Mouse (Mus musculus) retina, postnatal 1 day (tissue): ENCODE measurements at regions not wholly inside any gene's neighbourhood (a gene's known extent, or its start where the extent isn't known, plus 50 kb on each side); places are given as distances from the start of the nearest gene placed in this dataset.

Experiments used
- DNase-seq: peaks from one replicate; pipeline ENCODE4 v3.0.0-alpha.2; 2012

DNA sequence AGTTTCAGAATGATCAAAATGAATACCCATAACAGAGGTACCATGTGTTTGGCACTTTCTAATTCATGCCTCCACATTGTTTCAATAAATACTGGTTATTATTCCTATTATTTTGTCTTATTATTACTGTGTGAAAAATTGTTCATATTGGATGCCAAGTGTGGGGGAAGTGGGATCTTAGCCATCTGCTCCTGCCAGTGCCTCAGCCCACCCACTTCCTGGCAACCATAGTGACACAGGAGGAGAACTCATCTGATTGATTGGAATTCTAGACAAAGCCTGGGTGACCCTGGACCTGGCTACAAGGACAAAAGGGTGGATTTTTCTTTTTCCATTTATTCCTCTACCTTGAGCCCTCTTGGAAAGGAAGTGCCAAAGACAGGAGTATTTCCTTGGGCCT, 2886.8 kb upstream of the Lrrc6 start:
- DNase-seq: no peak

DNA sequence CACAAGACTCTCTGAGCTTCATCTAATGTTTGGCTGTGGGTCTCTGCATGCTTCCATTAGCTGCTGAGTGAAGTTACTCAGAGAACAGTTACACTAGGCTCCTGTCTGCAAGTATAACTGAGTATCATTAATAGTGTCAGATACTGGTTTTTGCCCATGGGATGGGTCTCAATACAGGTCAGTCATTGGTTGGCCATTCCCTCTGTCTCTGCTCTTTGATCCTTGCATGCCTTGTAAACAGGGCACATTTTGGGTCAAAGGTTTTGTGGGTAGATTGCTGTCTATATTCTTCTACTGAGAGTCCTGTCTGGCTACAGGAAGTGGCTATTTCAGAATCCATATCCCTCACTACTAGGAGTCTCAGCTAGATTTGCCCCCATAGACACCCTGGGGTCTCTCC, 2864.7 kb upstream of the Lrrc6 start:
- DNase-seq: no peak

DNA sequence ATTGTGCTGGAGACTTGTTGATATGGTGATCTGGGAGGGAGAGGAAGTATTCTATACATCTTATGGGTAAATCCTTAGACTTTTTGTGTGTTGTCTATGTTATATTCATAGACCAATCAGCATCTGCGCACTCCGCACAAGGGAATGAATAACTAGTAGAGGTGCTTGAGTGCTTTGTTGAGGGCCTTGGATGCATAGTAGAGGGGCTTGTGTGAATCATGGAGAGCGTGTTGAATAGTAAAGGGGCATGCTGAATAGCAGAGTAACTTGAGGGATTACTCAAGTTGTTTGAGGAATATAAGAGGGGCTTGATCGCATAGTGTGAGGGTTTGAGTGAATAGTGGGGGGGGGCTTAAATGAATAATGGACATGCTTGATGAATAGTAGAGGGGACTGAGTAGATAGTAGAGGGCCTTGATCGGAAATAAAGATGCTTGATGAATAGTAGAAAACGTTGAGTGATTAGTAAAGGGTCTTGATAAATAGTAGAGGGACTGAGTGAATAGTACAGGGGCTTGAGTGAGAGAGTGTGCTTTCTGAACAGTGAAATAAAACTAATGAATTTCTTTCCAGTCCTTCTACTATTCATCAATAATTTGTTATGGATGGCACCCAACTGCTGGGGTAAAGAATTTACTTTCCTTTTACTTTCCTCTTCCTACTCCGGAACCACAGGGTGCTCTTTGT, 2849.5 kb upstream of the Lrrc6 start:
- no peak for DNase-seq

DNA sequence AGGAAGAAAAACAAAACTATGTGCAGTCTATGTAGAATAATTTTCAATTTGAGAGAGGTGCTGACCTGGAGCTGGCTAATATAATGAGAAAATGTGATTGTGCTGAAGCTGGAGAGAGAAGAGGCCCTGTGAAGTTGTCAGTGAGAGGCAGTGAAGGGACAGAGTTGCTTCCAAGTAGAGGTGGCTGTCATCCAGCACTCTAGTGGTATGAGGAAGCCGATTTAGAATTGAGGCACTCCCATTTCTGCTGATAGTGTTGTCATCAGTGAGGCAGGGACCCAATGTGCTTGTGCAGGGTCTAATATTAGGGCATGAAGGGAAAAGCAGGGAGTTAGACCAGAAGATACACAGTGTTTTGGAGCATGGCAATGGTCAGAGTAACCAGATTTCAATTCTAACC, 2845.4 kb upstream of the Lrrc6 start:
- no peak for DNase-seq

DNA sequence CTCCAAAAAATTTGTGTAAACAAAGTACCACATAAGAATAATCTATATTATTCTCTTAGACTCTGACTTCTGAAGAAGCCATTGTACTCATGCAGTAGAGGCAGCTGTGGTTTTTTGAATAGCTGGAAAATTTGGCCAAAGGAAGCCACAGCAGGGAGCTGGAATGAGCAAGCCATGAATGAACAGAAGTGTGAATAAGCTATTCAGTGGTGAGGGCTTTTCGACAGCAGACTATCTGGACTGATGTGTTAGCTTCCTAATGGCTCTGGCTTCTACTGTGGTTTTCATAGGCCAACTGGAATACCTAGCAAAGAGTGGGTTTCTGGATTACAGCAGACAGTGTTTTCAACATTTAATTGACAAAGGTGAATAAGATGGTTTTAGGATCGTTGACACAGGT, 2842.0 kb upstream of the Lrrc6 start:
- no peak for DNase-seq

DNA sequence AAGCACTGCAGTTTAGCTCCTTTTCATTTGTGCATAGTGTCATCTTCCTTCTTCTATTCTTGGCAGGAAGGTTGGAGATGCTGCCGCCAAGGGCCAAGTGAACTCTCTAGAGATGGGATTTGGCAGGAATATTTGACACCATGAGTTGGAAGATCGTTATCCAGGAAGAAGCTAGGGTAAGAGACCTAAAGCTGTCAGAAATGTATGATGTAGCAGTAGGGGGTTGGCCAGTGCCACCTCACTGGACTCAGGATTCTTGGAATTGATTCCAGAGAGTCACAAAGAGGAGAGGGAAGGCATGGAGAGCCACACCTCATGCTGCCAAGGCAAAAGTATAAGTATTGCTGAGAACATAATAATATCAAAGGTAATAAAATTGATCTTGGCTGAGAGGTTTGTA, 2835.8 kb upstream of the Lrrc6 start:
- DNase-seq: no peak

DNA sequence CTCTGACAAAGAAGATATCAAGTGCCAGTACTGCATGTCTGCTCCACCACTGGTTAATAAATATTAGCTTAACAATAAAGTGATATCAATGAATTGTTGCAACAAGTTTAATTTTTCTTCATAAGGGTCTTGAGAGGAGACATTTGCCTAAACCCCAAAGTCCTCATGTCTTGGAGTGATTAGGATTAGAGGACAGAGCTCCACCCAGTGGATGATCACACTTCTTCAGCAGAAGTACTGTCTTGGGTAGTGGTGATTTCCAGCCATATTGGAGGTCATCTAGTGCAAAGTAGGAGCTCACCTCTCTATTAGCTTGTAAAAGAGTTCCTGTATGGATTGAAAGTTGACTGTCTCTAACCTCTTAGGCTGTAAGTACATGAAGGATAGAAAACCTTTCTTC, 2825.8 kb upstream of the Lrrc6 start:
- no peak for DNase-seq

DNA sequence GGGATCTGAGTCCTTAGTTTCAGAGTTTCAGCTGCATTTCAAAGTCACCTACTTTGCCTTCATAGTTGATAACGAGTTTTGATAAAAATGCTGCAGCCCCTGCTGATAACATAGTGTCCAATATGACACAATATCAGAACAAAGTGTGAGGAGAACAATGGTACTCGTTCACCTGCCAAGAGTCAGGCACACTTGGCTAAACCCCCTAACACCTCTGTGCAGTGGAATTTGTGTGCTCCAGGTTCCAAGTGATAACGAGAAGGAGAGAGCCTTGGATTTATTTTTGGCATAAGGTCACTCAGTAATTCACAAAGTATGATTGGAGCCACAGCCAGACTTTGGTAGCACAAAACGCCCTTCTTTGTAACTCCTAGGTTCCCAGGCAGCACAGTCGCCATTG, 2802.4 kb upstream of the Lrrc6 start:
- no peak for DNase-seq

DNA sequence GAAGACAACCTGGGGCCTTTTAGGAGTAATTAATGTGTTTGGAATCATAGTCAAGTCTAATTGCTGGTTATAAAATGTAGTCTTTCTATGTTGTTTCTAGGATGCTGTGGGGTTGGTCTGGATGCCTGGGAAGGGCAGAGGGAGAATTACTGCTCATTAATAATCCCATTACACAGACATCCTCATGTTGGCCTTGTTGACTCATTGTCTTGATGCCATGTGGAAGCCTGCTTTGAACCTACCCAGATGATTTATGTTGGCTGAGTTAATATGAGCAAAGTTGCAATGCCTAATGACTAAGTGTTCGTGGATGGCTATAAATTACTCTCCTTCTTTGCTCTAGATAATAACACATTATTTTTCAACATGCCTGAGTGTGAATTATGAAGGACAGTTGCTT, 2790.6 kb upstream of the Lrrc6 start:
- DNase-seq: no peak

DNA sequence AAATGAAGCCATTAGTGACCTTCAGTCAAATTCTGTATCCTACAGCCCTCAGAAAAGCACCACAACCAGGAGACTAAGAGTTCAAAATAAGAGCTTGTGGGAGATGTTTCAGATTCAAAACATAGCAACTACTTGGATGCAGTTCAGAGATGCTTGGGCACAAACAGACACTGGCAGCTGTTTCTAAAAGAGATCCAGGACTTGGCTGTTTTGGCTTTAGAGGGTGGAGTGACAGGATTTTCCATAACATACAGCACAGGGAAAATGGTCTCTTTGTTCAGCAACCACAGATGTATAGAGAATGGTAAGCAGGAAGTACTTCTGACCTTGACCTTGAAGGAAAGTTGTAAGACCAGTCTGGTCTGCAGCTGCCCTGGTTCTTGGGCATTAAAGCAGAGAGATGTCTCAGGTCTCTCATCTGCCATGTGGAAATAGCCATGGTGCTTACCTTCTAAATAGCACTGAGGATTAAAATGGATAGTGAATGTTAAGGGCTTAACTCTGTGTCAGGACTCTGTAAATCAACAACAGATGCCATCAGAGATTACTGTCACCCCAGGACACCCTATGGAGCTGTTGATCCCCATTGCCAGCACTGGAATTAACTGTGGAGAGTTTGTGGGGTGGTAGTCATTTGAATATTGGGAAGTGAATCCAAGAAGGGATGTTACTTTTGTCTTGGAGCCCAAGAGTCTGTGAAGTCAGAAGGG, 2775.0 kb upstream of the Lrrc6 start:
- peak; percentile 34 for DNase-seq

DNA sequence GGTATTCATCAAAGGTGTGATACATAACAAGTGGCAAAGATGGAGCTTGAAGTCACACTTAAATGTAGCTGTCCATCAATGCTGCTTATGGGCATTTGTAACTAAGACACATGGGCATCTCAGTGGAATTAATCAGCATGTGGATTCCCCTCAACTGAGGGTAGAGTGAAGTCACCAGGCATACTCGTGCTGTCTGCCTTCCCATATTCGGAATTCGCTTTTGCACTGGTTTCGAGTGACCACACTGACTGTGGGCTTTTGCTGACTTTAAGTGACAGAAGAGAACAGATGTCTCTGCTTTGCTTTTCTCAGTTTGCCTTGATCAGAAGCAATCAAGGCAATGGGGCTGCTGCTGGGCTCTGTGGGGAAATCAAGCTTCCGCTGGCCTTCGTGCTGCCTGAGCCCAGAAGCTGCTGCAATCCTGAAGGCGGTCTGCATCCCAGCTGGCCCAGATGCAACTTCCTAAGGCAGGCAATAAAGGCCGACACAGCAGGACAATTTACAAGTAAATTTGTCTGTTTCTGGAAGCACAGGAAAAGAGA, 2773.6 kb upstream of the Lrrc6 start:
- DNase-seq: no peak

DNA sequence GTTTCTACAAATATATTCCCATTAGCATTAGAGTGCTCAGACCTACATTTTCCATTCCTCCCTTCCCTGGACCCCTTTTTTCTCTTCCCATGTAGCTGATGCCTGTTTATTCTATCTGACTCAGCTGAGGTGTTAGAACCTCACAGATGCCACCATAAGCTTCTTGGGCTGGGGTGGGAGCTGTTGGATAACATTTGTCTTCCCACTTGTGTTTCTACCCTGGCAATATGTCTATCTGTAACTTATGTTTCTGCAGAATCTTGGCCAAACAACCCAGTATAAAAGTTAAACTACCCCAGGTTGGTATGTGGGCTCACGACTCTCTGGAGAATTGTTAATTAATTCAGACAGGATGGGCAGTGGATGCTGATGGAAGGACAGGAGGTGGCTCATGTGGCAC, 2772.8 kb upstream of the Lrrc6 start:
- DNase-seq: no peak

DNA sequence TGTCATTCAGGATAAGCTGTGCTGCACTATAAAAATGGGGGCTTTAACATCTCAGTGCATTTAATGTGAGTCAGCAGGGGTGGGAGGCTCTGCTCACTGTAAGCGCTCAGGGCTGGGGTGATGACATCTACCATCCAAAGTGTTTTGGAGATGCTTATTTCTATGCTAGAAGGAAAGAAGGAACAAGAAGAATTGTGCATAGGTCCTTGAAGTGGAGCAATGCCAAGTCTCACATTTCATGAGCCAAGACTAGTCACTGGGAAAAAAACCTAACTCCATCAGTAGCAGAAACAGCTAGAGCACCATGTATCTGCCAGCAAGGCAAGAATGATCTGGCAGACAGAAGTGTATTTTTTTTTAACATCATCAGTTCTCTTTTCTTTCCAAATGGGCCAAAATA, 2761.2 kb upstream of the Lrrc6 start:
- no peak for DNase-seq

DNA sequence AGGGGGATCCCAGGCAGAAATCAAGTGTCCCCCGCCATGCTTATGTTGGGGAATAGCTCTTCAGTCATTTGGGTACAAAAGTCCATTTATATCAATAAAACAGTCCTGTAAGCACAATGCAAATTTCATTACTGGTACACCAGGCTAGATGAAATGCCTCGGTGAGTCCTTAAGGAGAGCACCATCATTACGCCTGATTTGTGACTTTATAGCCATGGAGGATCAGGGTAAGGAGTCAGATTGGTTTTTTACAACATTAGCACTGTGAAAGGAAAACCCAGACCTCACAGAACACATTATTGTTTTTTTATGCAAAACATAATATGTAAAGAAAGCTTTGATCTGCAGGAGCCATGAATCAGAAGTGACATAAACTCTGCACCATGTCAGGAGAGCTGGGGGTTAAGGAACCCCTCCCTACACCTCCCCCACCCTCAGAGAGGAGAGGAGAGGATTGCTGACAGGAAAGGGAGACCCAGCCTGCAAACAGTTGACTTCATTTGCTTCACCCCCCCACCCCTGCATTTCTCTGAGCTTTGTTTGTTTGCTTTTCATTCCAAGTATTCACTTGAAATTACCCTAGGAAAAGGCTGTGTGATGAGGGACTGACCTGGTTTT, 2756.6 kb upstream of the Lrrc6 start:
- DNase-seq: no peak

DNA sequence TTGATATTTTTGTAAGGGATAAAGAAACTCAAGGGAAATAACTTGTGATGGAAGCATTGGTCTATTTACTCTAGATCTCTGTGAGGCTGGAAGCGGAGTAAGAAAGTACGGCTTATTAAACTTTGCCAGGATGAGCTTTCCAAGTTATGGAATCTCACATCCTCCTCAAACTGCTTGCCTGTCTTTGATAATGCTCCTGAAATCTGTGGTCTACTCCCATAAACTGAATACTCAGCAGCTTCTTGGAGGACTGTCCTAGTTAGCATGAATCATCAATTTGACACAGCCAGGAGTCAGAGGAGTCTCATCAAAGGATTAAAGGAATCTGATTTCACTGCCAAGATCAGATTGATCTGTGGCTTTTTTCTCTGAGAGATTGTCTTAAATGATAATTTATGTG, 2753.0 kb upstream of the Lrrc6 start:
- DNase-seq: no peak

DNA sequence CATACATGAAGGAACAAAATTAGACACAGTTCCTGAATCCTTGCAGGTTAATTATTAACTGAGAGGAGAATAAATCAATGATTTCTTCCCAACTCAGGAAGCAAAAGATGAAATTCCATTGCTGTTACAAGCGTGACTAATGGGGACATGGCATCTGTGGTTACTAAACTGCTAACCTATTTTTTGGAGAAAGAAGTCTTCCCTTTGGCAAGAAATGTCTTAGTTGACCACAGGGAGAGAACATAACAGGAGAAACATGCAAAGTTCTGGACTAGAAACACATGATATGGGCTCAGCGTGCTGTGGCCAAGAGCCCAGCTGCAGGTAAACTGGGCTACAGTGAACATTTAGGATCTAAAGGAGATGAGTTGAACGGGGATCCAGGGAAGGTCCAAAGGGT, 2751.4 kb upstream of the Lrrc6 start:
- DNase-seq: no peak

DNA sequence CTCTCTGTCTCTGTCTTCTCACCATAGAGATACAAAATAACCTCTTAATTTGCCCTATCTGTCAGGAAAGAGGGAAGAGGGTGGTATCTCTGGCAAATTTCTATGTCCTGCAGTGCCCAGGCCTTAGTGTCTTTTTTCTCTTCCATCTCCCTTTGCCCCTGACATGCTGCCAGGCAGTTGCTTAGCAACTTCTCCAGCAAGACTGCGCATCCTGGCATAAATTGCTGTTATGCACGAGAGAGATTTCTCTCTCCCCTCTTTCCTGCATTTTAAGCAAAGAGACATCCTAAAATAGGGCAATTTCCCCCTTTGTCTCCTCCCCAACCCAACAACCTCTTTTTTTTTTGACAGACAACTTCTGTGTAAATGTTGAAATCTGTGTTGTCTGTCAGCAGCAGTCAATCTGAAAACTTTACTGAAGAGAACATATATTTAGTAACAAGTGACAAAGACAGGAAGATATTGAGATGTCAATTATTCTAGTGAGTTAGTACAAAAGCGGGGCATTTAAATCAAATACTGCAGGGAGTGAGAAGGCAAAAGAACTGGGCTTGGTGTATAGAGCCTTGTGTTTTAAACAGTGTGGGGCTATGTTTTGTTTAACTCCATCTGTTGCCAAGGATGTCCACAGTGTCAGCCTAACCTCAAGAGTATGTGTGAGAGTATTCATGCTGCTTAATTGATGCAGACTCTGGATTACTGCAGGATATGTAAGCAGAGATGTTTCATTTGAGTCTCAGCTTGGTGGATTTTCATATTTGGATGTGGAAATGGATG, 2745.7 kb upstream of the Lrrc6 start:
- DNase-seq: no peak

DNA sequence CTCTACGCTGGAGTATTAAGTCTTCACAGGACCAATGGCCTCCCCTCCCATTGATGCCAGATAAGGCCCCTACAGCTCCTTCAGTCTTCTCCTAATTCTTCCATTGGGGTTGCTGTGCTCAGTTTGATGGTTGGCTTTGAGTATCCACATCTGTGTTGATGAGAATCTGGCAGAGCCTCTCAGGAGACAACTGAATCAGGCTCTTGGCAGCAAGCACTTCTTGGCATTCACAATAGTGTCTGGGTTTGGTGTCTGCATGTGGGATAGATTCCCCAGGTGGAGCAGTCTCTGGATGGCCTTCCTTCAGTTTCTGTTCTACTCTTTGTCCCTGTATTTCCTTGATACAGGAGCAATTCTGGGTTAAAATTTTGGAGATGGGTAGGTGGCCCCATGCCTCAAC, 2734.6 kb upstream of the Lrrc6 start:
- no peak for DNase-seq

DNA sequence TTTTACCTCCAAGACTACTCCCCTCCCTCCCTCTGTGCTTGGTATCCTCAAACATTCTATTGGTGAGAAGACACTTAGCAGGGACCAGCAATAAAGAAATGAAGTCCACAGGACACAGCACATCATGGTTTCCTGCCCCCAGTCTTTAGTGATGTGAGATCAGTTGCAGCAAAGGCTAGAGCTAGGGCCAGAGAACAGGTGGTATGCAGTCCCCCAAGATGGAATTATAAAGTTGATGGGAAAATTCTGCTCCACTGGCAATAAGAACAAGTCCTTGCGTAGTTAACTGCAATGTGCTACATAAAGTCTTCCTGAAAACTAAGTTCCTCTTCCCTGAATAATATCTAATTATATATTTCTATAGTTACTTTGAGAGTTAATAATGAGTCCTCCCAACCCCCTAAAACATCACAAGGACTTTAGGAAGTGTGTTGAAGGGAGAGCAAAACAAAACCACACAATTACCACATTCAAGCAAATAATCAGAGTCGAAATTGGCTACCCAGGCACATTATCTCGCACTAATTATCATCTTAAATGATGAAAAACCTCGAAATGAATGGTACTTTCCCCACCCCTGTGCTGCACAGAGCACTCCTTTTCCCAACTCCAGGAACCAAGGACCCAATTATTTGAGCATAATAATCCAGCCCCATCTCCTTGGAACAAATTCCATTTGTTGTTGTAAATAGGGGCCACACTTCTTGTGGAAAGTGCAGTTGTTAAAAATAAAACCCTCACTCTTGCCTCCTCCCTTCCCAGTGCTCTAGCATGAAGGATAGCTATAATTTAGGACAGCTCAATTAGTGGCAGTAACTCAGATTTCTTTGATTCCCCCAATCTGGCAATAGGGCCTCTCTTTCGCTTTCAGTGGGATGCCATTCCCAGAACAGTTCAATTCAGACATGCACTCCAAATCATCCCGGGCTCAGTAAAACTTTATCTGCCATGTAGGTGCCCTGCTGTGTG, 2724.2 kb upstream of the Lrrc6 start:
- DNase-seq: peak; percentile 79

DNA sequence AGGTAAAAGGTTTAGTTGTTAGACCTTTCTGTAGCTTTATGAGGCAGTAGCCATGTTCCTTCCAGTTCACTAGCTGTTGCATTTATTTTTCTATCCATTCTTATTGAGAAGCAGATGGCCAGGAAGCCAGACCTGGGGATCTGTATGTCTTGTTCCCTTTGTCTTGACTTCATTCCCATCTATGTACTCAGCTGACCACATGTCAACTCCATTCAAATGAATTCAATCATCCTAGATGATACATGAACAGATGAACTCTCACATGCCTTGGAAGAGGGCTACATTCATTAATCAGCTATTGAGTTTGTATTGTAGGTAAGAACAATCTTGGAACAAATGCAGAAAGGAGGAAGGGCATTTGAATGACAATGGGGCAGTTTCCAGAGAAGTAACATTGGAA, 2722.7 kb upstream of the Lrrc6 start:
- peak; percentile 44 for DNase-seq

DNA sequence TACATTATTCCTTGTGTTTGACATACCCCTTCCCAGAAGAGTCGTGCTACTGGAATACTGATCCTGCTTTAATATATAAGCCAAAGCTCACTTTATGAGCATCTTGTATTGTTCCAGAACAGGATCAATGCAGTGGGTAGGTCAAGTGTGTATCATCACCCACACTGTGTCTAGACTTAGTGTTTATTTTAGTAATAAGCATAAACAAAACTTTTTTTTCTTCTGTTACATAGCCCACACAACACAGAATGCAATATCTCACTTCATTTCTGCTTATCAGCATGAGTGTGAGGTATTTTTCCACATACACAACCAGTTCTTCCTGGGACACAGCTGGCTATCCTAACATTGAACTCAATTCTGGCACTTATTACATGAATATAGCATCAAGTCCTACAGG, 2721.7 kb upstream of the Lrrc6 start:
- no peak for DNase-seq
